Mouse (Mus musculus) testis, adult 2 months (tissue): Measurements from ENCODE around the gene Tbxas1.

Experiments
- CTCF ChIP-seq: fragments of 200-500 bp; IDR thresholded peaks from 2 replicates; pipeline ENCODE4 v1.5.1; 2012; ENCODE audit warnings: low read depth, mild to moderate bottlenecking, inconsistent platforms, low read length, moderate library complexity; ENCODE audit not compliant: control insufficient read depth, insufficient read depth, insufficient replicate concordance
- POLR2A ChIP-seq: fragments of 200-500 bp; IDR thresholded peaks from 2 replicates; pipeline ENCODE4 v1.6.1; 2012; ENCODE audit warnings: low read depth, mild to moderate bottlenecking, inconsistent platforms, low read length, moderate library complexity; ENCODE audit not compliant: control insufficient read depth

DNA sequence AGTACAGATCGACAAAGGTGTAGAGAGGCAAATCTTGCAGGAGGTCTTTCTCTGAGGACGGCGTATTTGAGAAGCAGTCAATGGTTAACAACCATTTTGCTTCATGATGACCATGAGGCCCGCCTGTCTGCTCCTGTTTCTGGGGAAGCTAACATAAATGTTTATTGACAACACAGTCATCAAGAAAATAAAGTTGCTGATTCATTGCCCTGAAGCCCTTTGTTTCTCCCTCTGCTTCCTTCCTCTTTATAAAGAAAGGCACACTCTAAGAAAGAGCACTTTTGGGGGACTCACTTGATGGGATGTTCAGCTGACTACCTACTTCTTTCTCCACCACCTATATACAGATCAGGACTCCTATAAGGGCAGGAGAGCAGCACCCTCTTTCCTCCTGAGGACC lies 43.5 kb downstream of the Tbxas1 start:
- TF ChIP-seq CTCF, result no peak
- TF ChIP-seq POLR2A, result no peak
